Mouse (Mus musculus): ENCODE results near the gene Syna. TPM values are rescaled to one million over a fixed set of nuclear protein-coding genes. Genes with fewer than 3 reads are reported as not detected.

The Syna gene
- total RNA-seq, 2 experiments from 2014 or later, result not detected

GRCm38 (mm10) chr5:134565696-134566095, 5.7 kb upstream of the Syna start:
- DNase-seq, result no peak

- no peak for DNase-seq
Observed at GRCm38 (mm10) chr5:134564272-134564671, 4.3 kb upstream of the Syna start.

GRCm38 (mm10) chr5:134560450-134561171, 640 bp upstream of the Syna start:
- DNase-seq, result no peak

- DNase-seq, result peak; percentile 87
Observed at GRCm38 (mm10) chr5:134555463-134556164, 4.4 kb downstream of the Syna start.

- DNase-seq, result no peak
Observed at GRCm38 (mm10) chr5:134553951-134554546, 5.9 kb downstream of the Syna start.

GRCm38 (mm10) chr5:134552110-134552972, 7.6 kb downstream of the Syna start, which contains the start of gene Clip2:
TSS of gene Clip2 (minus strand) at chr5:134552434.
- peak; percentile 100 for DNase-seq

- peak; percentile 41 for DNase-seq
Observed at GRCm38 (mm10) chr5:134551233-134552109, 8.5 kb downstream of the Syna start.

- no peak for DNase-seq
Observed at GRCm38 (mm10) chr5:134550836-134551232, 9.1 kb downstream of the Syna start.

GRCm38 (mm10) chr5:134549640-134550168, 10.3 kb downstream of the Syna start:
- no peak for DNase-seq

- DNase-seq, result no peak
Observed at GRCm38 (mm10) chr5:134548306-134548705, 11.7 kb downstream of the Syna start.

- no peak for DNase-seq
Observed at GRCm38 (mm10) chr5:134546790-134547189, 13.2 kb downstream of the Syna start.

GRCm38 (mm10) chr5:134545242-134545629, 14.7 kb downstream of the Syna start:
- peak; percentile 37 for DNase-seq

- peak; percentile 61 for DNase-seq
Observed at GRCm38 (mm10) chr5:134544516-134545241, 15.3 kb downstream of the Syna start.

GRCm38 (mm10) chr5:134541640-134542039, 18.3 kb downstream of the Syna start:
- DNase-seq, result peak; percentile 77

- DNase-seq, result peak; percentile 31
Observed at GRCm38 (mm10) chr5:134540881-134541280, 19.1 kb downstream of the Syna start.

GRCm38 (mm10) chr5:134539891-134540290, 20.1 kb downstream of the Syna start:
- DNase-seq, result peak; percentile 81

GRCm38 (mm10) chr5:134536036-134536435, 23.9 kb downstream of the Syna start:
- DNase-seq, result no peak

GRCm38 (mm10) chr5:134532417-134532816, 27.6 kb downstream of the Syna start:
- no peak for DNase-seq

- no peak for DNase-seq
Observed at GRCm38 (mm10) chr5:134531585-134531984, 28.4 kb downstream of the Syna start.

GRCm38 (mm10) chr5:134530830-134531229, 29.1 kb downstream of the Syna start:
- peak; percentile 79 for DNase-seq

Data from heart, postnatal 4 days (tissue).